Mouse (Mus musculus) cerebellum, adult 8-10 months (tissue): ENCODE measurements around the gene Epb41.

Experiments
- DNase-seq: peaks from one replicate; pipeline ENCODE4 v3.0.0; 2022

Epb41 gene

DNA sequence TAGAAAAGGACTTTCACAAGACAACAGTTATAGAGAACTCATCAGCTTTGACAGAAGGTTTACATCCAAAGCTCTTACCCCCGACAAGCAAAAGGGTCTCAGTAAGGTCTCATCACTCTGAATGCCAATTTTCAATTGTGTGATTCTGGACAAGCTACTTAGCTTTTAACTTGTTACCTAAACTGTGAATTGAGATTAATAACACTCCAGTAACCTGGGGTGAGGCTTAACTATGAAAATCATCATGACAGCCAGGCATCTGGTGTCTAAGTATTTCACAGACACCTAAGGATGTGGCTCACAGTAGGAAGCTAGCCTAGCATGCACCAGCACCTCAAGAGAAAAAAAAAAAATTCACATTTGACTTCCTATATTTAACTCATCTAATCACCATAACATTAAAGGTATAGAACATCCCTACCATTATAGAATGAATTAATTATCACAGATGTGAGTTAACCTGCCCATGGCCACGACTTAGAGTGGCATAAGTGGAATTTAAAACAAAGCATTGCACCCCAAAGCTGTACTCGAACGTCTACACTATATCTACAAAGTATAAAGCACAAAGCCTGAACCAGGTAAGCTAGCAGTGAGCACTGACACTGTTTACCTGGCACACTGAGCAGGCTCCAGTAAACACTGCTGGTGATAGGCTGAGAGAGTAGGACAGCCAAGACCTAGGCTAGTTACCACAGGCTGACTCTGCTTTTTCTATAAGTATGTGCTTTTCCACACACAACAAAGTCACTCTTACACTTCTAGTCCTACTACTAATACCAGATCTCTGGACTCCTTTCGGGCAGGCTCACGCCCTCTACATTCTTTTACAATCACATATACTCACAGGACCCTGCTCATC, 33.4 kb downstream of the Epb41 start:
- DNase-seq: no peak

DNA sequence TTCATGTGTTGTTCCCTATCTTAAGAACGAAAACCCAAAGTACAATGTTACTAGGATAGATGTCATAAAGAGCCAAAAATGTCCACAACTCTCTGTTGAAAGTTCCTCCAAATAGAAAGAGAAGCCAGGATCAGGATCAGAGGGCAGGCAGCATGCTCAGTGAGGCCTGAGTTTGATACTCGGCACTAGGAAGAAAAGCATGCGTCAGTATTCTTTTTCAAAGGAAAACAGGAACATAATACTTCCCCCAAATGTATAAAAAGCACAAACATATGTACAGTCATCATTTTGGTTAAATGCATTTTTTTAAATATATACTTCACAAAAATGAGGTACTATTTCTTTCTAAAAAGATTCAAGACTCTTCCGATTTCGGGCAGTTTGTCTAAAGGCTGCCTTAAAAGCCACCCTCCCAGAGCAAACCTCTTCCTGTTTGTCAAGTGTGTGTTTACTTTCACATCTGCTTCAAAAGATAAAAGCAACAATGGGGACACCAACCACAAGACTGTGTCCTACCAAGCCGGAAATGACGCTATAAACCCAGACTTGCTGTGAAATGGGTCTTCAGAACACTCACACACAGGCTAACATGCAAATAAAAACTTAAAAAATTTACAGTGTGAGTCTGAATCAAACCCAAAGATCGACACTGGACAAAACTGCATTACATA, 35.0 kb downstream of the Epb41 start:
- DNase-seq: no peak

DNA sequence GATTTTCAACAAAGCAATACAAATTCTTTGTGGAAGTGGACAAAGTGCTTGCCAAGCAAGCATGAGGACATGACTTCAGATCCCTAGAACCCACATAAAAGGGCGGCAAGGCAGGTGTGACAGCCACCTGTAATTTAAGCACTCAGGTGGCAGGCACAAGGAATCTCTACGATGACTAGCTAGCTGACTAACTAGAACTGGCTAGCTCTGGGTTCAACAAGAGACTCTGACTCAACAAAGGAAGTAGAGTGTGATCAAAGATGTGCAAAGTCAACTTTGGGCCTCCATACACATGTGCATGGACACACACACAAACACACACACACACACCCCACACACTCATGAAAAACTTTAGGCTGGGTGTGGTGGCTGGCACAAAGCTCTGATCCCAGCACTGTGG, 35.6 kb downstream of the Epb41 start:
- no peak for DNase-seq

- no peak for DNase-seq
These were observed 36.3 kb downstream of the Epb41 start for GRCm38 (mm10) chr4:132038809-132039208.

DNA sequence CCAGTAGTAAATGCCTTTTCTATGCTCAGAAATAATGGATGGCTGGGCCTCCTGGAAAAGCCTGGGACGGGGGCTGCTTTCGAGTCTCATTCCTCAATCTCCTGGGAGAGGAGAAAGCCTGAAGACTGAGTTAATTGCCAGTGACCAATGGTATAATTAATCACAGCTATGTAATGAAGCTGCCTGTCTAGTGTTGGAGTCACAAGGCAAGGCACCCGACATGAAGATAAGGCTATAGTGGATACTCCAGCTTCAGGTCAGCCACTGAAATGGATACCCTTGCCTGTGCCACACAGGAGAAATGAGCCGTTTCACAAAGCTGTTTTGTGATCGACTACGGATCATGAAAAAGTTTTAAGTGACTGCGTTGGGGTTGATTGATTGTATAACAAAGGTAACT, 37.1 kb downstream of the Epb41 start:
- DNase-seq: no peak

DNA sequence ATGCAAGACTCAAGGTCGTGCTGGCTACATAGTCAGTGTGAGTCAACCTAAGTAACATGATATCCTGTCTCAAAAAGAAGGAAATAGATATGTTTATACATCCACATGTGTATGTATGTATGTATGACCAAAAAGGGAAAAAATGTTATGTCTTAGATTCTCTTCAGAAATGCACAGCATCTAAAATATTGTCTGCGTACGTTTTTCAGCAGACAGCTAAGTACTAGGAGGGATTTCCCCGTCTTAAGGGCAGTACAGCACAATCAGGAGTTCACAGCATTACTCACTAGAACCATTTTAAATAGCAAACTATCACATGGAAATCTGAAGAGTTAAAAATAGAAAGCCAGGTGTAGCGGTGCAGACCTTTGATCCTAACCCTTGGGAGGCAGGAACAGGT, 38.0 kb downstream of the Epb41 start:
- DNase-seq: no peak

GRCm38 (mm10) chr4:132034242-132034641, 40.9 kb downstream of the Epb41 start:
- no peak for DNase-seq

- DNase-seq: no peak
These were observed 41.9 kb downstream of the Epb41 start for GRCm38 (mm10) chr4:132033183-132033582.

DNA sequence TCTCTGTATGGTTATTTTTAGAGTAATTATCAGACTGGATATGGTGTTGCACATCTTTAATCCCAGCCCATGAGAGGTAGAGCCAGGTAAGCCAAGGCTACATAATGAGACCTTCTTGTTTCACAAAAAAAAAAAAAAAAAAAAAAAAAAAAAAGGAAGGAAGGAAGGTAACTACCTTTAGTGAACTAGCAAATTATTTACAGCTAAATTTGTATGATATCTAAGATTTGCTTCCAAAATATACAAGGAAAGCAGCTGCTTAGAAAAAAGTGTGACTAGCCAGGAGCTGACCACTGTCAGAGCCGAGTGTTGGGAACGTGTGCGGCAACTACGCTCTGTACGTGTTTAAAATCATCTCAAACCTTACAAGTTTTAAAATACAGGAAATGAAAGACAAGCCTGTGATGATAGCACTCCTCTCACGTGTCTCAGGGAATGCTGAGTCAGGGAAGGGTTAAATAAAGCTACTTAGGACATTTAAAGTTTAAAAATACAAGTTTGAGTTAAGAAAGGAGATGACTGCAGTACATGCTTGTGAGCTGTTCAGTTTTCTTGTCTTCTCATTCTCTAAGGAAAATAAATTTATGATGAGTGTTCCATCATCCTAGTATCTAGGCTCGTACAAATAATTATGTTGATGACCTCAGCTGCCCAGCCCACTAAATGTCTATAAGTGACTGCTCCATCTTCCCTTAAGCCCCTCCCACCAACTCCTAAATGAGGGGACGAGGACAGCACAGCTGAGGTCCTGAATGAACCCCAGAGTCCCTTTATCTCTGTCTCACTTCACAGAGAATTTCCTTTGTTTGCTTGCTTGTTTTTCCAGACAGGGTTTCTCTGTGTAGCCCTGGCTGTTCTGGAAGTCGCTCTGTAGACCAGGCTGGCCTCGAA, 45.0 kb downstream of the Epb41 start:
- no peak for DNase-seq

DNA sequence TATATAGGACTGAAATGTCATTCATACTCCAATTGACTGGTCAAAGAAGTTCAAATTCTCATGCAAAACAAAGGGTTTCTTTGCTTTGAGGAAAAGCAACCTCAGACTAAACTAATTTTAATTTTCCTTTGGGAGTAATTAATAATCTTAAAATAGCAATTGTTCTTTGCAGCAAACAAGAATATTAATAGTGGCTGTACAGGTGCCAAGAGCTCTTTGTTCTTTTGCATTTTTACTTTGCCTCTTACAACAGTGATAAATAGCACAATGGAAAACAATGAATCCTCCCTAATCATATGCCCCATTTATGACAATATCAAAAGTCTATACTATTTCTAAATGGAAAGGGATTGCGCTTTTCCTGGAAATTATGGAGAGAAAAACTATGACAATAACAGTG, 47.3 kb downstream of the Epb41 start:
- DNase-seq: no peak

DNA sequence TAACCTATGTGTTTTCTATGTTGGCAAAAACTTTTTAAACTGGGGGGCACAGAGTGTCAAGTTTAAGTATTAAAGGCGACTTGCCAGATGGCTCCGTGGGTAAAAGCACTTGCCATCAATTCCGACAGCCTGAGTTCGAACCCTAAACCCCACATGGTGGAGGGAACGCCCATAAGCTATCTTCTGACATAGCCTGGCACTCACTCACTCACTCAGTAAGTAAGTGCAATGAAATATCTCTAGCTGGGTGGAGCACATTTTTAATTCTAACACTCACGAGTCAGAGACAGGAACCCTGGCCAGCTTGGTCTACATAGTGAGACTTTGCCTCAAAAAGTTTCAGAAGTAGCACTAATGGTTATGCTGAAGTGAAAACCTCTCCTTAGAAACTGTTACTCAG, 48.0 kb downstream of the Epb41 start:
- DNase-seq: no peak

- DNase-seq: no peak
These were observed 49.2 kb downstream of the Epb41 start for GRCm38 (mm10) chr4:132025738-132026527.

DNA sequence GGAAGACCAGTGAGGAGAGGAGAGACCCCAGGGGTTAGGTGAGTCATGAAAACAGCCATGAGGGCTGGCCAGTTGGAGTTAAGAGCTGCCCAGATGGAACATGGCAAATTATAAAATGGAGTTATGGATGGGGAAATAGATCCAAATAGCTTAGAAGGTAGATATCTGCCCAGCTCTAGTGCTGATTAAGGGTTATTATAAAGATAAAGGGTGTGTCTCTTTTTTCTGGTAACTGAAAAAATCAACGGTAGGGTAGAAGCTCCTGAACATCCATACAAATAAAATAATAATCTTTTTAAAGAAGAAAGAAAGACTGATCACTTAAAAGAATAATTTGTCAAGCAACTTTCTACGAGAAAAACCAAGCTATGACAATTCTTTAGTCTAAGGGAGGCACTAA, 49.9 kb downstream of the Epb41 start:
- DNase-seq: no peak

GRCm38 (mm10) chr4:132023816-132024215, 51.3 kb downstream of the Epb41 start:
- DNase-seq: no peak

DNA sequence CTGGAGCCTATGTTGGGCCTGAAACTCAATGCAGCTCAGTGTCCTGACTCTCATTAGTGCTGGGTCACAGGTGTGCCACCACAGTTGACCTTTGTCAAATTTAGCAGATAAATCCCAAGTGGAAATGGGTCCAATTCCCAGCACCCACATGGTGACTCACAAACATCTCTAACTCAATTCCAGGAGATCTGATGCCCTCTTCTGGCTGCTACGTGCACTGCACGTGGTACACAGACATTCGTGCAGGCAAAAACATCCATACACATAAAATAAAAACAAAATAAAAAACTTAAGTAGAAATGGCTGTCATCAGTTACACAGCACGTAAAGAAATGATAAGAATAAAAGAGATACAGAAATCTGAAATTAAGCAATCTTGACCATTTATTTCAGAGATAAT, 52.5 kb downstream of the Epb41 start:
- no peak for DNase-seq

- no peak for DNase-seq
These were observed 53.2 kb downstream of the Epb41 start for GRCm38 (mm10) chr4:132021883-132022282.

GRCm38 (mm10) chr4:132018547-132018946, 56.6 kb downstream of the Epb41 start:
- DNase-seq: no peak

DNA sequence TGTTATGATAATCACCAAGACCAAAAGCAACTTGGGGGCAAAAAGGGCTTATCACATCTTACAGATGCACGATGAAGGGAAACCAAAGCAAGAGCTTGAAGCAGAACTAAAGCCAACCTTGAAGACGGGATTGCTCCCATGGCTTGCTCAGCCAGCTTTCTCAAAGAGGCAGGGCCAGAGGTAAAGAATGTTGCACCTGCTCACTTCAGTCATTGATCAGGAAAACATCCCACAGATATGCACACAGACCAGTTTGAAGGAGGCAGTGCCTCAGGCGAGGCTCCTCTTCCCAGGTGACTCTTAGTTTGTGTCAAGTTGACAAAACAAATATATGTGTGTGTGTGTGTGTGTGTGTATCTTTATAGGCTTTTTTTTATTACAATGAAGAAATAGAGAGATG, 59.7 kb downstream of the Epb41 start:
- no peak for DNase-seq

DNA sequence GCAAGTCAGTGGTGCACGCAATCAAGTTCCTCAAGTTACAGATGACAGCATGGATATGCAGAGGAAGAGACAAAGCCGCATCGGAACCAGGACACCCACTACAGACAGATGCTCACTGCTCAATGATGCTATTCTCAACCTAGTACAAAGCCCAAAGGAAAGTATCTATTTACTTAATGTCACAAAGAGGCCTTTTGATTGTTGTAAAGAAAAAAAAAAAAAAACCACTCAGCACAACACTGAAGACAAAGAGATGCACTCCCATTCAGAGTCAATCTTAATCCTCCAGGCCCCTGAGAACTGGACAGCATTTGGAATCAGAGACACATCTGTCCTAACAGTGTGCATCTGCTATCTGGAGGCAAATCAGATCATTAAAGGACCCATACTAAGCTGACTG, 63.5 kb downstream of the Epb41 start:
- DNase-seq: no peak

GRCm38 (mm10) chr4:132010416-132010815, 64.7 kb downstream of the Epb41 start:
- no peak for DNase-seq

- DNase-seq: no peak
These were observed 66.9 kb downstream of the Epb41 start for GRCm38 (mm10) chr4:132008191-132008590.

DNA sequence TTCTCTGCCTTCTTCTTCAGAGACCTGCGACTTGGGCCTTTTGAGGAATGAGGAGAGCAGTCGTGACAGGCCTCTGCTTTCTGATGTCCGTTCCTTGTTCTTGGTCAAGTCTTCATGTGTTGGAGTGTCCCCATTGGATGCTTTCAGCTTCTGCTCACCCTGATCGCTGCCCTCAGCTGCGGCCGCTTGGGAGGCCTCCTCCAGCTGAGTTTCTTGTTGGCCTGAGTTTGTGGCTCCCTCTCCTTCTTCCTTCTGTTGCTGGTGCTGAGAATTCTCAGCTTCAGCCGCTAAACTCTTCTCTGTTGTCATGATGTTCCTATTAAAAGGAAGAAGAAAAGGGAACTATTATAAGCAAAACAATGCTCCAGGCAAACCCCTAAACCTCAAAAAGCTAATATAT, 68.0 kb downstream of the Epb41 start:
- no peak for DNase-seq

DNA sequence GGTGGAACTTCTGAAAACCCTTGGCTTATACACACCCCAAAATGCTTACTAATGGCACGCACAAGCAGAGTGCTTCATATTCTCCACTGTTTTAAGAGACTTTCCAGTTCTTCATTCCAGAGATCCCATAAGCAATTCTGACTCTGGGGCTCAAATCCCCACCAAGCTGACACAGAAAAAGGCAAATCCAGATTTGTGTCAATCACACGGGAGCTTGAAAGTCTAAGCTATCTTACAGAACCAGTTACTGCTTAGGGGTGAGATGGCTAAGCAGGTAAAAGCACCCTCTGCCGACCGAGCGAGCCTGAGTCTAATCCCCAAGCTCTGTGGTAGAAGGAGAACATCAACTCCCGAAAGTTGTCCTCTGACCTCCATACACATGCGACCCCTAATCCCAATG, 76.5 kb downstream of the Epb41 start:
- no peak for DNase-seq
